Mouse (Mus musculus) adrenal gland, postnatal 4 days (tissue): ENCODE measurements at regions not wholly inside any gene's neighbourhood (a gene's known extent, or its start where the extent isn't known, plus 50 kb on each side); places are given as distances from the start of the nearest gene placed in this dataset.

Experiments
- DNase-seq, 2 experiments: peaks; one replicate each; pipeline ENCODE4 v3.0.0; 2021 to 2022; ENCODE audit warnings: low spot score in 2 of 2, mixed read lengths in 2 of 2

DNA sequence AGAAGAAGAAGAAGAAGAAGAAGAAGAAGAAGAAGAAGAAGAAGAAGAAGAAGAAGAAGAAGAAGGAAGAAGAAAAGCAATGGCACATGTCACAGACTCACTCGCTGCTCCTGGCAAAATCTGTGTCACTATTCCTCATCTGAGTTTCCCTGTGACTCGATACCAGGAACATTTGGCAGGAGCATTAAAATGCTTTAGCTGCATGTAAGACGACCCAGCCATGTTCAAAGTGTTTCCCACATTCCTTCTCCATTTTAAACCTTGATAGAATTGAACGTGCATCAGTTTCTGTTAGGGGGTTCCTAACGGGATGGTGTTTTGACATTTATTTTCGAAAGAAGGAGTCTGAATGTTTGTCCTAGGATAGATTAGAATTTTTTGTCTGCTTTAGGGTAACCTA lies 51.2 kb upstream of the Pja2 start:
- DNase-seq, result no peak

DNA sequence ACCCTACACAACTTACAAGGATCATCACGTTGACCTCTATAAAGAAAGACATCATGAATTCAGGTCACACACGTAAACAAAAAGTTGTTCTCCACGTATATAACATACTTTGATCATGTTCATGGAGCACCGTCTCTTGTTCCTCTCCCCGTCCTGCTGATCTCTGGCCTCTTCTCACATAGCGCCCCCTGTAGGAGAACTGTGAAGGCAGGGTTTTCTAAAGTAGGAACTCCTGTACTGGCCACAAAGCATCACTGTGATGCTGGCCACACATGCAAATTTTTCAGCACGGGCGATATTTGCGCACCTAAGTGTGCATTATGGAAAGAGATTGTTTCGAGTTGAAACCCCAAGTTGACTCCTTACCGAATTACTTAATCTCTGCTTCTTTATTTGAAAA lies 51.9 kb upstream of the Pja2 start:
- DNase-seq, result no peak

- no peak for DNase-seq
Measured at GRCm38 (mm10) chr17:64390349-64390748, 58.6 kb upstream of the Pja2 start.

GRCm38 (mm10) chr17:64397254-64397897 lies 65.7 kb upstream of the Pja2 start:
- DNase-seq, result no peak

GRCm38 (mm10) chr17:64398114-64398692 lies 66.5 kb upstream of the Pja2 start:
- no peak for DNase-seq

- DNase-seq, result no peak
Measured at GRCm38 (mm10) chr17:64398708-64399107, 67.0 kb upstream of the Pja2 start.

DNA sequence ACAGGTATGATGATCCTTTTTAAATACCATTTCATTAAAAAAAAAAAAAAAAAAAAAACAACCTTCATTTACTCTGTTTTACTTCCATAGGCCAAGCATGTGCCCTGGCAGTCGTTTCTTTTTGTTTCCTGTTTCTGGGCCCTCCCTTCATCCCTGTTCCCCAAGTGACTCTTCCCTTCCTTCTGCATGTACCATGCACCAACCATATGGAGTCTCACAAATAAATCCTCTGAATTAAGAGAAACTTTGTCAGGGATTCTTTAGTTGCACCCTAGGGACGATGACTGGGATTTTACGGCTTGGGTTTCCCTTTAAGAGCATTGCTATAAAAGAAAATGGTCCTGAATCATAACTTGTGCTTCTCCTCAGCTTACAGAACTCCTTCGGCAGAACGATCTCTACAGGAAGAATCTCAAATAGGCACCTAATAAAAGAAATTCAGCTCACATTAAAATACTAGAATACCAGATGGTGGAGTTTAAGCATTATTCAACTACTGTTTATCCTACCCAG lies 75.1 kb upstream of the Pja2 start:
- DNase-seq, result no peak

GRCm38 (mm10) chr17:64407255-64408011 lies 75.7 kb upstream of the Pja2 start:
- no peak for DNase-seq

DNA sequence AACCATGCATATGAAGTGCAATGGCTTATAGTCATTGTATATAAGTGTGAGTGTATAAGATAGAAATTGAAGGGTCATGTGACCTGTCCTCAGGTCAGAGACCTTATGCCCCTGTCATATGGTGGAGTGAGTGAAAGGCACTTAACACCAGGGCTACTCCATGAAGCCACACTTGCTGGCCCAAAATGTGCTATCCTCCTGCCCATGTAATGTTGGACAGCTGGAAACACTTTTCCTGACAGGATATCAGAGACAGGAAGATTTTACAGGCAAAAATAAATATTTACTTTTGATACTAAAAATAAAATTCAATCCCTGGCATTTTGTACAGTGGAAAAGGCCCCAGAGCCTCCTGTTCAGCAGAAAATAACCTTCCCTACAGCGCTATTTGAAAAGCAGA lies 94.1 kb upstream of the Pja2 start:
- no peak for DNase-seq

DNA sequence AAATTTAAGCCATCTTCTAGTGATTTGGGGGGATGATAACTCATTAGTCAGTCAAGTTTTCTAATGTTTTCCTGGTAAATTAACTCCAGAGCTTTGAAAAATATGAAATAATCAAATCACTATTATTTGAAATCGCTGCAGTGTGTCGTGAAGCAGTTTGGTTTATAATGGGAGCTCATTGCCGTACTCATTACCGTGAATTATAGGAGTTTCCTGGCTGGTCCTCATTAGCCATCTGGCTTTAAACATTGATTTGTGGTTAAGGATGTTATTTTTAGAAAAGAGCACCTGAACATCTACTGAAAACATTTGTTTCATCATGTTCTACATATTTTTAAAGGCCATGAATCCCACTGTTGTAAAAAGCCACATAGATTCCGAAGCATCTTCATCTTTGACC lies 94.8 kb upstream of the Pja2 start:
- DNase-seq, result no peak

- no peak for DNase-seq
Measured at GRCm38 (mm10) chr17:64439571-64439970, 107.9 kb upstream of the Pja2 start.

- no peak for DNase-seq
Measured at GRCm38 (mm10) chr17:64454736-64455135, 123.0 kb upstream of the Pja2 start.

DNA sequence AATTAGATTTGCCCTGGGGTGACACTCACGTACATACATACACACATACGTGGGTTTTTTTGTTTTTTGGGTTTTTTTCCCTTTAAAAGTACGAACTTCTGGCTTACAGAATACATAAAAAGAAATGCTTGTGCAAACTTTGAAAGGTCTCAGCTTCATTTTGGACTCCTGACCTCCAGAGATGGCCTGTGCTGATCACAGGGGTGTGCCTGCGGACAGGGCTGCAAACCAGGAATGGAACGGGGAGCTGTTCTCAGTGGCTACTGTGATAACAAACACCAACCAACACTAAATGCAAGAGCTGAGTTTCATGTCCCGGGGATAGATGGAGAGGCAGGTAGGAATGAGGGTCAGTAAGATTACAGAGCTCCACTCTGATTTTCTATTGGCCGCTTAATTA lies 134.3 kb upstream of the Man2a1 start:
- no peak for DNase-seq

- DNase-seq, result no peak
Measured at GRCm38 (mm10) chr17:64466746-64467145, 133.8 kb upstream of the Man2a1 start.

- no peak for DNase-seq
Measured at GRCm38 (mm10) chr17:64467297-64467696, 133.2 kb upstream of the Man2a1 start.

- DNase-seq, result no peak
Measured at GRCm38 (mm10) chr17:64469754-64470400, 130.7 kb upstream of the Man2a1 start.

GRCm38 (mm10) chr17:64480607-64481038 lies 119.9 kb upstream of the Man2a1 start:
- peak in 1 of 2 experiments; percentile 9 for DNase-seq

- no peak for DNase-seq
Measured at GRCm38 (mm10) chr17:64484835-64485234, 115.7 kb upstream of the Man2a1 start.

GRCm38 (mm10) chr17:64489769-64490335 lies 110.7 kb upstream of the Man2a1 start:
- no peak for DNase-seq

DNA sequence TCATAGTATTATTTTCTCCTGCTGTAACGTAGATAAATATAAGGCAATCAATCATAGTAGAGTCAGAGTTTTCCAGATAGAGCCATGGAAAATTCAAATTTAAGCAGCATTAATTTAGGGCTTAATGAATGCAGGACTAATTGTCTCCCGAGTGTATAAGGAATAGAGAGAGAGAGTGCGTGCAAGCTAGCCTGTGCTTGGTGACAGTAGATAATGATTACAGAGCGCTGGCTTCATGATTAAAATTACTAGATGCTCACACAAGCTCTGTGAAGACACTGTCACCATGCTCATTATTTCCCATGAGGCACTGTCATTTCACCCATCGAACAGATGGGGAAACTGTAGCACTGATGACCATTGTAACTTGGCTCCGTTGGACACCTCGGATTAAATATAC lies 109.9 kb upstream of the Man2a1 start:
- no peak for DNase-seq

- DNase-seq, result no peak
Measured at GRCm38 (mm10) chr17:64491922-64492353, 108.6 kb upstream of the Man2a1 start.
